Comparison of ENCODE assay signal across 9 mouse cellular contexts in the genomic region with DNA sequence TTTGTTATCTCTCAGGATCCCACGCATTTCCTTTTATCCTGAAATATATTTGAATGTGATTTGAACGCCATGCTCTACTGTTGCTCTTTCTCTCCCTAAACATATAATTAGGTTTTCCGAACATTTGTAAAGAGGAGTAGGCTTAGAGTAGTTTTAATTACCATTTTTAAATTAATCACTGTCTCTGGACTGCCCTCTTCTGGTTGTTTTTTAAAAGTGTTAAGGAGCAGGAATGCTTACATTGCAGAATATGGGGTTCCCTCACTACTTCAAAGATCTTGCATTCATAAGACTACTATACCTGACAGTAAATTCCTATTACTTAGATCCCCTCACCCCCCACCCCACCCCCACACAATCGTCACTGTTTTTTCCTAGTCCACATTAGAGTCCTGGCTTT.
DNase-seq lines count a peak whose midpoint lies in the region; ATAC-seq and TF ChIP-seq lines count a peak whose summit lies in the region.
"Had no signal": no experiment of that assay in that cellular context is flagged by ENCODE, and none has a peak within 500 bp of the region (broad histone marks: within the 10 kb centered on the region; RNA-seq: fewer than 3 reads in every experiment).

No protein-coding gene starts in this region.

- H3K4me3 ChIP-seq in intestine, postnatal 0 days (ENCODE audit: low read depth, low read length): no peak overlapping the region
- H3K4me3 ChIP-seq in intestine, embryonic 15.5 days (replicated peaks): no peak overlapping the region
- no peak overlapping the region for H3K4me3 ChIP-seq in E14TG2a.4 (replicated peaks; ENCODE audit: low read length)
- no peak overlapping the region for H3K4me3 ChIP-seq in forebrain, embryonic 16.5 days (replicated peaks; ENCODE audit: low read length)
- no peak overlapping the region for H3K4me3 ChIP-seq in limb, embryonic 10.5 days
- H3K4me3 ChIP-seq: midbrain, embryonic 10.5 days had no signal

- H3K36me3 ChIP-seq in intestine, postnatal 0 days (ENCODE audit: control insufficient read depth, insufficient read depth): no peaks in the 10 kb centered on the region
- H3K36me3 ChIP-seq in intestine, embryonic 15.5 days: no peaks in the 10 kb centered on the region
- H3K36me3 ChIP-seq in E14TG2a.4 (ENCODE audit: insufficient read depth, low read length): no peaks in the 10 kb centered on the region
- H3K36me3 ChIP-seq in forebrain, embryonic 16.5 days (ENCODE audit: control insufficient read depth, insufficient read depth): no peaks in the 10 kb centered on the region
- no peaks in the 10 kb centered on the region for H3K36me3 ChIP-seq in limb, embryonic 10.5 days
- H3K36me3 ChIP-seq: midbrain, embryonic 10.5 days had no signal

- no peak overlapping the region for H3K4me2 ChIP-seq in intestine, postnatal 0 days (replicated peaks; ENCODE audit: low read depth)
- H3K4me2 ChIP-seq in intestine, embryonic 15.5 days (replicated peaks): no peak overlapping the region
- peak overlapping the region; percentile 31 for H3K4me2 ChIP-seq in forebrain, embryonic 16.5 days (ENCODE audit: low read length)
- H3K4me2 ChIP-seq: hindbrain, embryonic 14.5 days had no signal

- DNase-seq in 3T3-L1 (ENCODE audit: low read depth, low spot score): peak; percentile 18
- no peak for DNase-seq in limb, embryonic 10.5 days (ENCODE audit: low spot score)
- DNase-seq in urinary bladder, postnatal 4 days (ENCODE audit: low spot score in 2 of 2): no peak

- 54% methylated on average over 4 of the region's 4 CpGs for WGBS in intestine, postnatal 0 days
- 54% methylated on average over 4 of the region's 4 CpGs for WGBS in intestine, embryonic 15.5 days
- WGBS in forebrain, embryonic 16.5 days: 29% methylated on average over 4 of the region's 4 CpGs
- 63% methylated on average over 4 of the region's 4 CpGs for WGBS in limb, embryonic 10.5 days

- H3K9ac ChIP-seq in intestine, postnatal 0 days (ENCODE audit: low read depth, low read length): no peak overlapping the region
- no peak overlapping the region for H3K9ac ChIP-seq in intestine, embryonic 15.5 days
- H3K9ac ChIP-seq in forebrain, embryonic 16.5 days (replicated peaks; ENCODE audit: low read depth, low read length): no peak overlapping the region
- H3K9ac ChIP-seq: hindbrain, embryonic 14.5 days had no signal

- H3K4me1 ChIP-seq in intestine, postnatal 0 days (replicated peaks; ENCODE audit: control insufficient read depth, insufficient read depth, low read length): no peaks in the 10 kb centered on the region
- no peaks in the 10 kb centered on the region for H3K4me1 ChIP-seq in intestine, embryonic 15.5 days (replicated peaks)
- H3K4me1 ChIP-seq in E14TG2a.4 (replicated peaks; ENCODE audit: low read depth, low read length): no peaks in the 10 kb centered on the region
- peaks cover 8% of the 10 kb centered on the region for H3K4me1 ChIP-seq in forebrain, embryonic 16.5 days (replicated peaks; ENCODE audit: control insufficient read depth, insufficient read depth, low read length)
- H3K4me1 ChIP-seq in limb, embryonic 10.5 days: no peaks in the 10 kb centered on the region
- H3K4me1 ChIP-seq: midbrain, embryonic 10.5 days had no signal

- no peaks in the 10 kb centered on the region for H3K27me3 ChIP-seq in intestine, postnatal 0 days (replicated peaks; ENCODE audit: control insufficient read depth, insufficient read depth, low read length)
- H3K27me3 ChIP-seq in intestine, embryonic 15.5 days (replicated peaks): no peaks in the 10 kb centered on the region
- H3K27me3 ChIP-seq in E14TG2a.4 (ENCODE audit: insufficient read depth, low read length): 0 out of 2 replicates have a peak, but pooled peaks cover 3% of the 10 kb centered on the region
- no peaks in the 10 kb centered on the region for H3K27me3 ChIP-seq in forebrain, embryonic 16.5 days (replicated peaks; ENCODE audit: control insufficient read depth, insufficient read depth, low read length)
- H3K27me3 ChIP-seq in limb, embryonic 10.5 days (ENCODE audit: low read depth, poor library complexity, severe bottlenecking): no peaks in the 10 kb centered on the region

- no peaks in the 10 kb centered on the region for H3K9me3 ChIP-seq in intestine, postnatal 0 days (ENCODE audit: control insufficient read depth)
- H3K9me3 ChIP-seq in intestine, embryonic 15.5 days: no peaks in the 10 kb centered on the region
- H3K9me3 ChIP-seq in E14TG2a.4 (ENCODE audit: low read length): peaks cover 7% of the 10 kb centered on the region; the same call in 1 of the 2 replicates
- H3K9me3 ChIP-seq in forebrain, embryonic 16.5 days (ENCODE audit: control insufficient read depth, low read length): no peaks in the 10 kb centered on the region
- H3K9me3 ChIP-seq in limb, embryonic 10.5 days (replicated peaks): no peaks in the 10 kb centered on the region
- H3K9me3 ChIP-seq: midbrain, embryonic 10.5 days had no signal

- H3K27ac ChIP-seq in intestine, postnatal 0 days (ENCODE audit: low read depth, low read length): no peak overlapping the region
- H3K27ac ChIP-seq in intestine, embryonic 15.5 days: no peak overlapping the region
- no peak overlapping the region for H3K27ac ChIP-seq in forebrain, embryonic 16.5 days (ENCODE audit: low read length)
- no peak overlapping the region for H3K27ac ChIP-seq in limb, embryonic 10.5 days
- H3K27ac ChIP-seq: hindbrain, embryonic 14.5 days; midbrain, embryonic 10.5 days had no signal

- peak; percentile 46 for TF ChIP-seq CTCF in intestine, postnatal 0 days (IDR thresholded peaks at IDR 0.05; ENCODE audit: low read depth)
- peak; percentile 19 for TF ChIP-seq CTCF in E14TG2a.4 (conservative IDR thresholded peaks at IDR 0.05; ENCODE audit: low read length)

- no peak for ATAC-seq in intestine, postnatal 0 days
- no peak for ATAC-seq in intestine, embryonic 15.5 days
- ATAC-seq in forebrain, embryonic 16.5 days: peak; percentile 51
